Mouse (Mus musculus) kidney, adult 18-20 months (tissue): ENCODE data around the gene Olfr547.

Experiments
- DNase-seq: peaks from one replicate; pipeline ENCODE4 v3.0.0; 2021

The Olfr547 gene

DNA sequence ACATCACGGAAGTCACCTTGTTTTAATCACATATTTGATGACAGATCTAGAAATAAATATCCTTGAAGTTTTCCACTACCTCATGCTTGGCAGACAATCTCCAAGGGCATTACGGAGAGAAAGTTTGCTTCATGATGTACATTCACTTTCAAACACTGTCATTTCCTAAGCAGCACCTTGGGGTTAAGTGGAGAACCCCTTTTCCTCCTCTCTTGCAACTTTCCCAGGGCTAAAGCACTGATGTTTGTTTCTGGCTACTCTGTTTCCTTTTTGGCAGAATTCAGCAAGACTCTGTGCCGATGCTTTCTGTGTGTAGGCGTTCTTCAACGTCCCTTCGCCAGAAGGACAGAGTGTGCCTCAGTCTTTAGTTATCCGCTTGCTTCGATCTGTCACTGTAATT, 36.6 kb downstream of the Olfr547 start, which contains the start of gene Olfr550:
TSS of gene Olfr550 (plus strand) at position 301 of the 400 bp plus-strand sequence.
- no peak for DNase-seq

DNA sequence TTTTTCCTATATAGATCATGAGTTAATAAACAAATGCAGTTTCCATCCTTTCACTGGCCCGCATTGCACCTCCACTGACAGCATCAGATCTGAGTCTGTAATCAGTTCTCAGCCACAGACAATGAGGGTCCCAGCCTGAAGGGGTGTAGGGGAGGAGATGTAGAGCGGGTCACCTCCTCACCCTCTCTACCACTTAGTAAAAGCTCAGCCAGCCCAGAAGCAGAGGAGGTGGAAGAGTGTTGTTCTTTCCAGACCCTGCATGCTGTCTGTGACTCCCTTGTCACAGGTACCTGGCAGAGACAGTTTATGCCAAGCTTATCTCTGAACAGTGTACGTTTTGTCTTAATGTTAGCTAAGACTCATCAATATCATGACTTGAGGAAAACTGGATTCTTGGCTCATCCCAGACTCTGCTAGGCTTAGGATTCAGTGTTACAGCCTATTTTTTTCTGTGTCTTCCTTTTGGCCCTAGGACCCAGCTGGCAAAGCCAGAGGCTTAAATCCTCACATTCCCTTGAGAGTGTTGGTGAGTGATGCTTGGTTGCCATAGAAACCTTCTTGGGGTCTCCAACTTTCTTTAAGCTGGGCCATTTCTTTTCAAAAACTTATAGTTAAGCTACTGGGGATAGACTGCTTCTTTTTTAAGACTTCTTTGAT, 38.8 kb downstream of the Olfr547 start:
- no peak for DNase-seq

DNA sequence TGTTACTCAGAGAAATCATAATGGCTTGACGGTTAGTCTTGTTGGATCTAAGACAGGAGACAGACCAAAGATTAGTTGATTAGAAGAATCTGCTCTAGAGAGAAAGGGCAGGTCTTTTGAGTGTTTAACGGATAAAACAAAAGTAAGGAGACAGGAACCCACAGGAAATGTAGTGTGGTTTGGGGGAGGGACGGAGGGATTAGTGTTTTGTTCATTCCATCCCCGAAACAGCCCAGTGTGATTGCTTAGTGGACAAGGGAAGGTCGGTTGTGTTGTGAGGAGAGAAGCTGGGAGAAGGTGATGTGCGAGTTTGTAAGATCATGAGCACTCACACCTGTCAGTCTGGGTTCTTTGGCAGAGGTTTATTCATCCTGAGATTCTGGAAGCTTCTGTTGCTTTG, 41.4 kb downstream of the Olfr547 start:
- DNase-seq: no peak
